Mouse (Mus musculus) hindbrain, postnatal 0 days (tissue): ENCODE data around the gene Grin3b. TPM values are rescaled to one million over a fixed set of nuclear protein-coding genes. Genes with fewer than 3 reads are reported as not detected.

Experiments
- ATAC-seq: fragments of 200-750 bp; cut with Nextera tagmentation; 2 replicates; pipeline ENCODE4 v1.8.0; 2017; ENCODE audit warnings: mild to moderate bottlenecking, moderate TSS enrichment, moderate library complexity
- DNase-seq: peaks from one replicate; pipeline ENCODE4 v3.0.0-alpha.2; 2015; ENCODE audit warnings: low spot score
- H3K27ac ChIP-seq: fragments of 300-500 bp; sonication (generic); 2 replicates; pipeline ENCODE4 v1.5.1; 2014; ENCODE audit warnings: mild to moderate bottlenecking
- H3K27me3 ChIP-seq: fragments of 300-500 bp; sonication (generic); 2 replicates; pipeline ENCODE4 v1.6.1; 2014; ENCODE audit warnings: low read length, mixed read lengths; ENCODE audit not compliant: insufficient read depth
- H3K36me3 ChIP-seq: fragments of 300-500 bp; sonication (generic); 2 replicates; pipeline ENCODE4 v1.6.1; 2014; ENCODE audit warnings: low read length, mixed read lengths; ENCODE audit not compliant: insufficient read depth
- H3K4me1 ChIP-seq: fragments of 300-500 bp; sonication (generic); 2 replicates; pipeline ENCODE4 v1.6.1; 2014; ENCODE audit warnings: antibody characterized with exemption, low read length, mixed read lengths; ENCODE audit not compliant: insufficient read depth
- H3K4me2 ChIP-seq: fragments of 300-500 bp; sonication (generic); 2 replicates; pipeline ENCODE4 v1.6.1; 2014; ENCODE audit warnings: low read depth, mild to moderate bottlenecking, low read length, moderate library complexity, mixed read lengths
- H3K4me3 ChIP-seq: fragments of 300-500 bp; sonication (generic); 2 replicates; pipeline ENCODE4 v1.5.1; 2014; ENCODE audit warnings: low read length
- H3K9ac ChIP-seq: fragments of 300-500 bp; sonication (generic); replicated peaks from 2 replicates; pipeline ENCODE4 v1.6.1; 2014; ENCODE audit warnings: mild to moderate bottlenecking, low read length, moderate library complexity, mixed read lengths
- H3K9me3 ChIP-seq: fragments of 300-500 bp; sonication (generic); 2 replicates; pipeline ENCODE4 v1.6.1; 2016; ENCODE audit warnings: low read length, mixed read lengths
- CTCF ChIP-seq: IDR thresholded peaks from 2 replicates; pipeline ENCODE4 v1.5.1; 2016; ENCODE audit warnings: antibody characterized with exemption, control low read depth, low read depth
- WGBS: fragments of 180-500 bp; shearing (Covaris S2); extraction: QIAGEN DNeasy Blood & Tissue Kit; methylation state at CpG from one replicate; pipeline ENCODE4 v1.1.7; 2014; 5-methylcytosine and 5-hydroxymethylcytosine counted together
- polyA plus RNA-seq: library from polyadenylated mRNA; unstranded; fragments of >200 nt; fragmentation: Nextera tagmentation; extraction: Ambion mirVana; gene quantifications from 2 replicates; pipeline ENCODE4 v1.2.1, GENCODE M21; 2015
- total RNA-seq: library from RNA; depleted of rRNA; stranded (reverse); fragments of >200 nt; gene quantifications from 2 replicates; pipeline ENCODE4 v1.2.3, GENCODE M21; 2014

Grin3b gene
- total and polyA plus RNA-seq, 2 experiments from 2014 or later, result 0.51 to 0.68 TPM

DNA sequence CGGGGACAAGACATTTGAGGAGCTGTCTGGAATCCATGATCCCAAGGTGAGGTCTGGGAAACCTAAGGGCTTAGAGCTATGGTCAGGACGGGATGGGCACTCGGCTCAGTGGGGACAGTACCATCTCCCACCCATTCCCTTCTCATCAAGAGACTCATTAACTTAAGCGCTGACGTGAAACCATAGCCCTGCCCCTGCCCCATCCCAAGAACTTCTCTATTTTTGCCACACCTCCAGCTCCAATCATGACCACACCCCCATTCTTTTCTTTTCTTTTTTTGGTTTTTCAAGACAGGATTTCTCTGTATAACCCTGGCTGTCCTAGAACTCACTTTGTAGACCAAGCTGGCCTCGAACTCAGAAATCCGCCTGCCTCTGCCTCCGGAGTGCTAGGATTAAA is 4.2 kb downstream of the Grin3b start:
- H3K4me1 ChIP-seq, result peaks cover 8% of the 10 kb centered on the region; the same call in 1 of the 2 replicates
- no peaks in the 10 kb centered on the region for H3K9me3 ChIP-seq
- H3K4me2 ChIP-seq, result no peak overlapping the region
- H3K27me3 ChIP-seq, result peaks cover 9% of the 10 kb centered on the region; the same call in 1 of the 2 replicates
- WGBS, result 89% methylated on average over 8 of the region's 8 CpGs
- peaks cover 24% of the 10 kb centered on the region; the same call in 1 of the 2 replicates for H3K36me3 ChIP-seq
- no peak for TF ChIP-seq CTCF
- no peak overlapping the region for H3K9ac ChIP-seq
- DNase-seq (no peak), ATAC-seq (no peak)
- no peak overlapping the region for H3K27ac ChIP-seq
- no peak overlapping the region for H3K4me3 ChIP-seq

DNA sequence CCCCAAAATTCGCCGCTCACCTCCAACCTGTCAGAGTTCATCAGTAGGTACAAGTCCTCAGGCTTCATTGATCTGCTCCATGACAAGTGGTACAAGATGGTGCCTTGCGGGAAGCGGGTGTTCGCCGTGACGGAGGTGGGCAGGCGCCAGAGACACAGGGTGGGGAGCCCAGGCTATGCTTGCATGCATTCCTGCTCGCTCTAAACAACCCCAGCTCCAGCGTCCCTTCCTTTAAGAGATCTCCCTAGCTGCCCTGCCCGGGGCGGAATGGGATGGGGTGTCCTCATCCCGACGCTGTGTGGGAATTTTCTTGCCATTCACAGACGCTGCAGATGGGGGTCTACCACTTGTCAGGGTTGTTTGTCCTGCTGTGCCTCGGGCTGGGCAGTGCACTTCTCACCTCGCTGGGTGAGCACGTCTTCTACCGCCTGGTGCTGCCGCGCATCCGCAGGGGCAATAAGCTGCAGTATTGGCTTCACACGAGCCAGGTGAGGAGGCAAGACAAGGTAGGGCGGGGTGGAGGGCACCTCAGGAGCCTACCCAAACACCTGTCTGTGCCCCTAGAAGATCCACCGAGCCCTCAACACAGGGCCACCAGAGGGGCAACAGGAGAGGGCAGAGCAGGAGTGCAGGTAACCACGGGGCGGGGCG is 5.7 kb downstream of the Grin3b start:
- 86% methylated on average over 27 of the region's 28 CpGs for WGBS
- peaks cover under 1% of the 10 kb centered on the region; the same call in 1 of the 2 replicates for H3K4me1 ChIP-seq
- TF ChIP-seq CTCF, result no peak
- no peak overlapping the region for H3K4me2 ChIP-seq
- H3K9ac ChIP-seq, result no peak overlapping the region
- H3K36me3 ChIP-seq, result peaks cover 24% of the 10 kb centered on the region; the same call in 1 of the 2 replicates
- H3K4me3 ChIP-seq, result no peak overlapping the region
- peaks cover 2% of the 10 kb centered on the region; the same call in 1 of the 2 replicates for H3K27me3 ChIP-seq
- DNase-seq (no peak), ATAC-seq (no peak)
- H3K9me3 ChIP-seq, result no peaks in the 10 kb centered on the region
- H3K27ac ChIP-seq, result no peak overlapping the region

DNA sequence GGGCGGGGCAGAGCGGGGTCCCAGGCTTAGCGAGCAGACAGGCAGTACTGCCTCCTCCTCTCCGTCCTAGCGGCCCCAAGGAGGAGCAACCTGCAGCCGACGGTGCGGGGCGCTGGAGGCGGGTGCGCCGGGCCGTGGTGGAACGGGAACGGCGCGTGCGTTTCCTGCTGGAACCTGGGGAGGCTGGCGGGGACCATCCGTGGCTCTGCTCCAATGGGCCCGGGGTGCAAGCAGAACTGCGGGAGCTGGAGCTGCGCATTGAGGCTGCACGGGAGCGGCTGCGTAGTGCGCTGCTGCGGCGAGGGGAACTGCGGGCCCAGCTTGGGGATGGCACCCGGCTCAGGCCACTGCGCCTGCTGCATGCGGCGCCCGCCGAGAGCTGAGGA is 6.2 kb downstream of the Grin3b start:
- Histone ChIP-seq H3K36me3 (peaks cover 24% of the 10 kb centered on the region; the same call in 1 of the 2 replicates), H3K27me3 (no peaks in the 10 kb centered on the region), H3K4me3 (no peak overlapping the region), H3K4me2 (no peak overlapping the region), H3K9me3 (no peaks in the 10 kb centered on the region), H3K27ac (no peak overlapping the region), H3K4me1 (0 out of 2 replicates have a peak, but pooled peaks cover 1% of the 10 kb centered on the region), H3K9ac (no peak overlapping the region)
- DNase-seq (no peak), ATAC-seq (no peak)
- 75% methylated on average over 33 of the region's 36 CpGs for WGBS
- TF ChIP-seq CTCF, result no peak

DNA sequence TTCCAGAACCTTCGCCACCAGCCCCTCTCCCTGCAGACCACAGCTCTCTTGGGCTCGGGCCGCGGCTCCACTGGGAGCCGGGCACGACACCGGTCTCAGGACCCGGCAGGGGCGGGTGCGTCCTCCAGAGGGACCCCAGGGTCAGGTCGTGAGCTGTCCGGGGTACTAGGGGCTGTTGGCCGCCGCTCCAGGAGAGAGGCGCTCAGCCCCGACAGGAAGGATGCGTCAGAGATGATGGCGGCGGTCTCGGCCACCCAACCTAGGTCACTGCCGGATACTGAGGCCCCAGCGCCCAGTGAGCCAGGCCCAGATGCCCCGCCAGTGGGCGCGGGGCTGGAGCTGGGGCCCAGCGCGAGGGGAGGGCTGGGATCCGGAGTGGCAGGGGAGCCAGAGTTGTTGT is 6.8 kb downstream of the Grin3b start:
- no peak overlapping the region for H3K4me3 ChIP-seq
- H3K36me3 ChIP-seq, result peaks cover 24% of the 10 kb centered on the region; the same call in 1 of the 2 replicates
- H3K27ac ChIP-seq, result no peak overlapping the region
- no peaks in the 10 kb centered on the region for H3K9me3 ChIP-seq
- H3K4me1 ChIP-seq, result 0 out of 2 replicates have a peak, but pooled peaks cover 3% of the 10 kb centered on the region
- no peaks in the 10 kb centered on the region for H3K27me3 ChIP-seq
- no peak overlapping the region for H3K4me2 ChIP-seq
- no peak for TF ChIP-seq CTCF
- no peak for DNase-seq
- 87% methylated on average over 28 of the region's 28 CpGs for WGBS
- no peak overlapping the region for H3K9ac ChIP-seq
- no peak for ATAC-seq

DNA sequence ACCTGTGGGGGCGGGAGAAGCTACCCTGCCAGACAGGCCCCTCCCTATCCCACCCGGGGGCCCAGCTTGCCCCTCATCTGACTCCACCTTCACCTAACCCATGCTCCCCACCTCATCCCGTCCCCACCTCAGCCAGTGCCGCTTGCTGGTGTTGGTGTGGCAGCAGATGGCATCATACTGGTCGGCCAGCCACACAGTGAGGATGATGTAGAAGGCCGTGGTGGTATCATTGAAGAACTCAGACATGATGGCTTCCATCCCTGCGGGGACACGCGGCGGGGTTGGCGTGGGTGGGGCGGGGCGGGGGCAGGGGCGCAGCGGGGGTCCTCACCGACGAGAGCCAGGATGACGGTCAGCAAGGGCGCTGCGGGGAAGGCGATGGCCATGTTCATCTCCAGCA is 7.5 kb downstream of the Grin3b start:
- TF ChIP-seq CTCF, result no peak
- Histone ChIP-seq H3K27ac (no peak overlapping the region), H3K36me3 (peaks cover 24% of the 10 kb centered on the region; the same call in 1 of the 2 replicates), H3K27me3 (no peaks in the 10 kb centered on the region), H3K4me1 (peaks cover 10% of the 10 kb centered on the region), H3K9me3 (no peaks in the 10 kb centered on the region), H3K4me2 (no peak overlapping the region), H3K9ac (no peak overlapping the region), H3K4me3 (no peak overlapping the region)
- no peak for DNase-seq
- 94% methylated on average over 20 of the region's 21 CpGs for WGBS
- no peak for ATAC-seq

DNA sequence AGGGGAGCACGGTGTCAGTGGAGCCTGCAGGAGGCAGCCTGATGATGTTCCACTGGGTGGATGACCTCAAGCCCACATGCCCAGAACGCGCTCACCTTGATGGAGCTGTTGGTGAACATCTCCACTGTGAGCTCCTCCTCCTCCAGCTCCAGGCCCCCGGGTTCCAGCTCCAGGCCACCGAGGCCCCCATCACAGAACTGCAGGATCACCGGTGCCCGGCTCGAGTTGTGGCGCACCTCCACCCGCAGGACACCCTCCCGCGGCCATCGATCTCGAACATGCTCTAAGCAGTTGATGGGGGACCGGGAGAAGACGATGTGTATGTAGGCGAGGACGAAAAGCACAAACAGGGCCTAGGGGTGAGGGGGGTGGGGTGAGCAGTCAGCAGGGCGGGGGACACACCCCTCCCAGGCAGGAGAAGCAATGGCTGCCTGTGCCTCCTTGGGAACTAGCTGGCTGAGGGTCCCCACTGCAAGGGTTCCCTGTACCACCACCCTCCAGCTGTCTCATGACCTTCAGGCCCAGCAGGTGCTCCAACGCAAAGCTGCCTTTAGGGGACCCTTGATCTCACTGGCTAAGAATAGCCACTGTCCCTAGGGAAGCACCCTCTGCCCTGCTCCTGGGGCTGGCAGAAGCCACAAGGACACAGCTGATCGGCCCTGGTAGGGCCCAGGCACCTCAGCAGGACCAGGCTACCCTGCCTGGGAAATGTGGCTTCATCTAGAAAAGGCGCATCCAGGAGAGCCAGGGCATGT is 9.1 kb downstream of the Grin3b start:
- no peaks in the 10 kb centered on the region for H3K27me3 ChIP-seq
- no peak for TF ChIP-seq CTCF
- no peak overlapping the region for H3K4me2 ChIP-seq
- no peak overlapping the region for H3K9ac ChIP-seq
- no peaks in the 10 kb centered on the region for H3K9me3 ChIP-seq
- H3K4me3 ChIP-seq, result no peak overlapping the region
- no peak for DNase-seq
- peaks cover 14% of the 10 kb centered on the region for H3K4me1 ChIP-seq
- WGBS, result 92% methylated on average over 22 of the region's 22 CpGs
- H3K36me3 ChIP-seq, result peaks cover 24% of the 10 kb centered on the region; the same call in 1 of the 2 replicates
- no peak for ATAC-seq
- H3K27ac ChIP-seq, result no peak overlapping the region
